Mouse (Mus musculus) ovary, postnatal 14 days (tissue): ENCODE results near the gene Nav3.
"Not testable (repeated sequence)": the region's sequence is repeated elsewhere in the genome, so short reads cannot be mapped to it uniquely, and the experiment has no call there.

ENCODE experiments used
- DNase-seq: peaks from one replicate; pipeline ENCODE4 v3.0.0; 2022; ENCODE audit warnings: low spot score

The Nav3 gene

GRCm38 (mm10) chr10:110076575-110076974 is 379.4 kb downstream of the Nav3 start:
- no peak for DNase-seq

- DNase-seq: no peak
These were observed 383.6 kb downstream of the Nav3 start for GRCm38 (mm10) chr10:110072355-110072754.

GRCm38 (mm10) chr10:110061166-110061565 is 394.8 kb downstream of the Nav3 start:
- DNase-seq: no peak

GRCm38 (mm10) chr10:110037547-110037946 is 418.5 kb downstream of the Nav3 start:
- no peak for DNase-seq

GRCm38 (mm10) chr10:110034582-110035099 is 421.4 kb downstream of the Nav3 start:
- no peak for DNase-seq

GRCm38 (mm10) chr10:110024897-110025296 is 431.1 kb downstream of the Nav3 start:
- DNase-seq: not testable (repeated sequence)

GRCm38 (mm10) chr10:110022100-110022499 is 433.9 kb downstream of the Nav3 start:
- no peak for DNase-seq

GRCm38 (mm10) chr10:110019266-110019866 is 436.6 kb downstream of the Nav3 start:
- no peak for DNase-seq

- not testable (repeated sequence) for DNase-seq
These were observed 454.7 kb downstream of the Nav3 start for GRCm38 (mm10) chr10:110001328-110001727.

- DNase-seq: no peak
These were observed 455.2 kb downstream of the Nav3 start for GRCm38 (mm10) chr10:110000755-110001247.

GRCm38 (mm10) chr10:109999904-110000303 is 456.1 kb downstream of the Nav3 start:
- DNase-seq: no peak

GRCm38 (mm10) chr10:109994302-109994701 is 461.7 kb downstream of the Nav3 start:
- DNase-seq: no peak

GRCm38 (mm10) chr10:109985824-109986485 is 470.0 kb downstream of the Nav3 start:
- DNase-seq: no peak

GRCm38 (mm10) chr10:109976351-109976750 is 479.7 kb downstream of the Nav3 start:
- DNase-seq: no peak

GRCm38 (mm10) chr10:109974177-109974576 is 481.8 kb downstream of the Nav3 start:
- DNase-seq: no peak

GRCm38 (mm10) chr10:109973483-109973882 is 482.5 kb downstream of the Nav3 start:
- no peak for DNase-seq

- no peak for DNase-seq
These were observed 505.7 kb downstream of the Nav3 start for GRCm38 (mm10) chr10:109950296-109950695.

- DNase-seq: no peak
These were observed 526.7 kb downstream of the Nav3 start for GRCm38 (mm10) chr10:109929319-109929622.

GRCm38 (mm10) chr10:109928547-109929318 is 527.3 kb downstream of the Nav3 start:
- DNase-seq: no peak

GRCm38 (mm10) chr10:109926149-109926548 is 529.9 kb downstream of the Nav3 start:
- DNase-seq: no peak

- DNase-seq: no peak
These were observed 531.9 kb downstream of the Nav3 start for GRCm38 (mm10) chr10:109924136-109924535.

GRCm38 (mm10) chr10:109921368-109921767 is 534.6 kb downstream of the Nav3 start:
- DNase-seq: no peak
